Mouse (Mus musculus) midbrain, postnatal 0 days (tissue): ENCODE measurements around the gene Myo9b. TPM values are rescaled to one million over a fixed set of nuclear protein-coding genes. Genes with fewer than 3 reads are reported as not detected.
A peak's percentile ranks its signal among the peaks of the same experiment; 100 is the strongest.
"Not testable (repeated sequence)": the region's sequence is repeated elsewhere in the genome, so short reads cannot be mapped to it uniquely, and the experiment has no call there.

Experiments
- ATAC-seq: fragments of 200-750 bp; cut with Nextera tagmentation; 2 replicates; pipeline ENCODE4 v1.8.0; 2017; ENCODE audit warnings: moderate number of reproducible peaks, mild to moderate bottlenecking, moderate TSS enrichment, moderate library complexity; ENCODE audit not compliant: low FRiP score
- DNase-seq: peaks from one replicate; pipeline ENCODE4 v3.0.0-alpha.2; 2015; ENCODE audit warnings: low spot score
- H3K27ac ChIP-seq: fragments of 300-500 bp; sonication (generic); 2 replicates; pipeline ENCODE4 v1.5.1; 2014; ENCODE audit warnings: low read depth, mild to moderate bottlenecking, low read length, mixed read lengths
- H3K27me3 ChIP-seq: fragments of 300-500 bp; sonication (generic); 2 replicates; pipeline ENCODE4 v1.6.1; 2014; ENCODE audit warnings: low read length, control low read depth, mixed read lengths; ENCODE audit not compliant: insufficient read depth
- H3K36me3 ChIP-seq: fragments of 300-500 bp; sonication (generic); 2 replicates; pipeline ENCODE4 v1.6.1; 2014; ENCODE audit warnings: low read length, control low read depth, mixed read lengths; ENCODE audit not compliant: insufficient read depth
- H3K4me1 ChIP-seq: fragments of 300-500 bp; sonication (generic); 2 replicates; pipeline ENCODE4 v1.6.1; 2014; ENCODE audit warnings: mild to moderate bottlenecking, control low read depth, antibody characterized with exemption, low read length, mixed read lengths; ENCODE audit not compliant: insufficient read depth
- H3K4me2 ChIP-seq: fragments of 300-500 bp; sonication (generic); 2 replicates; pipeline ENCODE4 v1.6.1; 2014; ENCODE audit warnings: low read depth, mild to moderate bottlenecking, low read length, mixed read lengths; ENCODE audit not compliant: poor library complexity, severe bottlenecking
- H3K4me3 ChIP-seq: fragments of 300-500 bp; sonication (generic); 2 replicates; pipeline ENCODE4 v1.5.1; 2014; ENCODE audit warnings: low read depth, mild to moderate bottlenecking, low read length, moderate library complexity
- H3K9ac ChIP-seq: fragments of 300-500 bp; sonication (generic); replicated peaks from 2 replicates; pipeline ENCODE4 v1.6.1; 2014; ENCODE audit warnings: mild to moderate bottlenecking, low read length, moderate library complexity, mixed read lengths; ENCODE audit not compliant: poor library complexity, severe bottlenecking
- H3K9me3 ChIP-seq: fragments of 300-500 bp; sonication (generic); 2 replicates; pipeline ENCODE4 v1.6.1; 2016; ENCODE audit warnings: low read length, control low read depth
- CTCF ChIP-seq: IDR thresholded peaks from 2 replicates; pipeline ENCODE4 v1.5.1; 2016; ENCODE audit warnings: antibody characterized with exemption, mild to moderate bottlenecking
- WGBS: fragments of 180-500 bp; shearing (Covaris S2); extraction: QIAGEN DNeasy Blood & Tissue Kit; methylation state at CpG from one replicate; pipeline ENCODE4 v1.1.7; 2014; 5-methylcytosine and 5-hydroxymethylcytosine counted together
- polyA plus RNA-seq: library from polyadenylated mRNA; unstranded; fragments of >200 nt; fragmentation: Nextera tagmentation; extraction: Ambion mirVana; gene quantifications from 2 replicates; pipeline ENCODE4 v1.2.1, GENCODE M21; 2015
- total RNA-seq: library from RNA; depleted of rRNA; stranded (reverse); fragments of >200 nt; gene quantifications from 2 replicates; pipeline ENCODE4 v1.2.3, GENCODE M21; 2014

The Myo9b gene
- total and polyA plus RNA-seq, 2 experiments from 2014 or later: 7.6 to 32.3 TPM

DNA sequence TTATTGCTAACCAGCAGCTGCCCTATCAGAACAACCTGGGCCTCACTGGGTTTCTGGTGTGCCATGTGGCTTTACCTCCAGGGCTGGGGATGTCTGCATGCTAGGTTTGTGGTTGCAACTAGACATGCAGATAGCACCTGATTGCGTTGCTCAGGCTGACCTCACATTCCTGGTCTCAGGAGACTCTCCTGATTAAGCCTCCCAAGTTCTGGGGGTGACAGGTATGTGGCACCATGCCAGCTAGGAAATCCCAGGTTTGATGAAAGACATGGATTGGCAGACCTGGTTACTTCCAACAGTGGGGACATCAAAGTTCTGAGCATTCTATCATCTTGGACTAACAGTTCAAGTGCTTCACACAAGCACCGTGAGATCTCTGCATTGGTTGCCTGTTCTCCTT is 4.8 kb upstream of the Myo9b start:
- no peak overlapping the region for H3K27ac ChIP-seq
- no peak overlapping the region for H3K9ac ChIP-seq
- TF ChIP-seq CTCF: no peak
- no peaks in the 10 kb centered on the region; the same call in 1 of the 2 replicates for H3K4me1 ChIP-seq
- DNase-seq (no peak), ATAC-seq (no peak)
- peaks cover 7% of the 10 kb centered on the region for H3K36me3 ChIP-seq
- no peaks in the 10 kb centered on the region for H3K9me3 ChIP-seq
- no peak overlapping the region for H3K4me3 ChIP-seq
- no peak overlapping the region for H3K4me2 ChIP-seq
- 96% methylated on average over 2 of the region's 2 CpGs for WGBS
- H3K27me3 ChIP-seq: no peaks in the 10 kb centered on the region

DNA sequence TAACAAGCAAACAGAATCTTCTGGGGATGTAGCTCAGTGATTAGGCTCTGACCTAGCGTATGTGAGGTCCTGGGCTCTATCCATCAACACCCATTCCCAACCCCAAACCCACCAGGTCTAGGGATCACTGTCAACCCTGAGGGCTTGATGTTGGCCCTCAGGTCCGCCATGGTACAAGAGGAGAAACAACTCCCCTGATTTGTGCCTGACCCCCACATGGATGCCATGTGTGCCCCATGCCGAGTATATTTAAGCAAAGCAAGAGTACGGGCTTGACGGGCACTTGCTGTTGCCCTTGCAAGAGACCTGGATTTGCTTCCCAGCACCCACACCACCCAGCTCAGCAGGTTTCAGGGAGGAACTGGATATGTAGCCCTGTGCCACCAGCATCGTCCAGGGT is 4.2 kb upstream of the Myo9b start:
- H3K36me3 ChIP-seq, DNase-seq, H3K9me3 ChIP-seq, H3K9ac ChIP-seq, H3K4me2 ChIP-seq, ATAC-seq, H3K27me3 ChIP-seq, H3K4me1 ChIP-seq, H3K27ac ChIP-seq, H3K4me3 ChIP-seq: not testable (repeated sequence)
- 96% methylated on average over 6 of the region's 6 CpGs for WGBS

DNA sequence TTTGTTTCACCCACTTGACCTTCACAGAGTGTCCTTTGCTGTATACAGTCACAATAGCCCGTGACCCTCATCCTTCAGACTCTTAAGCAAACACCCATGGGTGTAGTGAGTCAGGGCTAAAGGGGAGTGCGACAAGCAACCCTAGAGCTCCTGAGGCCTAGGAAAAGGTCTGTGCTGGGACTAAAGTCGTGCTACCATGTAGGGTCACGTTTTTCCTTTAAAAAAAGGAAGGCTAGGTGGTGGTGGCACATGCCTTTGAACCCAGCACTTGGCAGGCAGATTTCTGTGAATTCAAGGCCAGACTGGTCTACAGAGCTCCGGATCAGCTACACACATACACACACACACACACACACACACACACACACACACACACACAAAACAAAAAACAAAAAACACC is 884 bp upstream of the Myo9b start:
- DNase-seq: no peak
- no peak overlapping the region; the same call in 1 of the 2 replicates for H3K27ac ChIP-seq
- WGBS: 27% methylated on average over 5 of the region's 5 CpGs

DNA sequence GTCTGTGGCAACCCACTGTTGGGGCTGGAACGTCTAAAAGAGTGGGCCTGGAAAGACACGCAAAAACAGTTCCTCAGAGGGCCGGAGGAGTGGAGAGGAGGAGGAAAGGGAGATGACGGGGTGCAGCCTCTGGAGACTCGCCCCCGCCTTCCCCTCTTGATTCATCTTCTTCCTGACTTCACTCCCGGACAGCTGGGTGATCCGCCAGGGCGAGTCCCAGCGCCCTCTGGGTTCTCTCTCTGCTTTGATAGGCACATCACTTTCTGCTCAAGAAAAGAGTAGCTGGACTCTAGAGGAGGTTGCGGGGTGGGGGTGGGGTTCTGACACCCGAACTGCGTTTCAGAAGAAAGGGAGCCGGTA is 617 bp downstream of the Myo9b start:
- Histone ChIP-seq H3K4me3 (peak overlapping the region; percentile 85), H3K27me3 (no peaks in the 10 kb centered on the region), H3K4me1 (peaks cover 7% of the 10 kb centered on the region; the same call in 1 of the 2 replicates), H3K9me3 (no peaks in the 10 kb centered on the region), H3K27ac (peak overlapping the region; percentile 77), H3K36me3 (no peaks in the 10 kb centered on the region), H3K4me2 (peak overlapping the region; percentile 76), H3K9ac (peak overlapping the region; percentile 77)
- WGBS: under 1% methylated on average over 14 of the region's 14 CpGs
- DNase-seq: no peak
- ATAC-seq: no peak
- TF ChIP-seq CTCF: no peak

More for the DNA sequence above, 884 bp upstream of the Myo9b start:
- TF ChIP-seq CTCF: no peak
- no peaks in the 10 kb centered on the region for H3K36me3 ChIP-seq
- peak overlapping the region; percentile 85 for H3K4me3 ChIP-seq
- H3K27me3 ChIP-seq: no peaks in the 10 kb centered on the region
- H3K9me3 ChIP-seq: no peaks in the 10 kb centered on the region
- H3K9ac ChIP-seq: peak overlapping the region; percentile 61
- peak; percentile 7 for ATAC-seq
- H3K4me1 ChIP-seq: peaks cover 7% of the 10 kb centered on the region; the same call in 1 of the 2 replicates
- H3K4me2 ChIP-seq: peak overlapping the region; percentile 76

DNA sequence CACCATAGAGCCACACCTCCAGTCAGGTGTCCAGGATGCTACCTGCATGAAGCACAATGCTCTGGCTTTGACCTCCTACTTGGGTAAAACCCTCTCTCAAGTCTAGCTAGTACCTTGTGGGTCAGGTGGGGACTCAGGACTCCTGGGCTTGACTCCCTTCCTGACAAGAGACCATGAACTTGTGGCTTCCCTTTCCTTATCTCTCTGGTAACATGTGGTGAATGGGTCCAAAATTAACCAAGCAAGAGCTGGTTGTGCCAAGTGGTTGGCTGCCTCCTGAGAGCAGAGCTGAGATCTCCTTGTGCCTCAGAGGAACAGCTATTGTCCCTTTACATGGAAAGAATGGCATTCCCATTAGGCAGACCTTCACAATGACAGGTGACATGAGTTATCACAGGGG is 2.0 kb downstream of the Myo9b start:
- Histone ChIP-seq H3K9ac (no peak overlapping the region), H3K4me1 (peaks cover 7% of the 10 kb centered on the region; the same call in 1 of the 2 replicates)

DNA sequence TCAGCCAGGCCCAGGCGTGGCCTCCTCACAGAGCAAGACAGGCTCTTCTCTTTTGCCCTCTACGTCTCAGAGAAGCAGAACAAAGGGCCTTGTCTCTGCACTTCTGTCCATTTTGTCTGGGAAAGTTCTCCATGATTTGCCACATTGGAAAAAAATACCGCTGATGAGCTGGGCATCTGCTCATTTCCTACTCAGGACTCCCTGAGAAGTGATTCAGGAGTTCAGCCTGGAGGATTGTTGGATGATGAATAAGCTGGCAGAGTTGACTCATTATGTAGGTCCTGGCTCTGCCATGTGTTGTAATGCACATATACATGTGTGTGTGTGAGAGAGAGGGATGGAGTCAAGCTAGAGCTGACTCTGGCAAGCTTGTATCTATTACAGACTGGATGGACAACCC is 3.7 kb downstream of the Myo9b start:
- Histone ChIP-seq H3K4me2 (no peak overlapping the region), H3K27ac (no peak overlapping the region), H3K9ac (no peak overlapping the region), H3K36me3 (no peaks in the 10 kb centered on the region), H3K9me3 (no peaks in the 10 kb centered on the region), H3K4me3 (no peak overlapping the region), H3K4me1 (peaks cover 7% of the 10 kb centered on the region; the same call in 1 of the 2 replicates), H3K27me3 (no peaks in the 10 kb centered on the region)
- DNase-seq (no peak), ATAC-seq (no peak)
- 92% methylated on average over 3 of the region's 3 CpGs for WGBS
- TF ChIP-seq CTCF: no peak

More for the DNA sequence above, 2.0 kb downstream of the Myo9b start:
- Histone ChIP-seq H3K9me3 (no peaks in the 10 kb centered on the region), H3K36me3 (no peaks in the 10 kb centered on the region), H3K4me2 (no peak overlapping the region), H3K27me3 (no peaks in the 10 kb centered on the region), H3K27ac (no peak overlapping the region), H3K4me3 (no peak overlapping the region)
- ATAC-seq (no peak), DNase-seq (no peak)
- no peak for TF ChIP-seq CTCF

DNA sequence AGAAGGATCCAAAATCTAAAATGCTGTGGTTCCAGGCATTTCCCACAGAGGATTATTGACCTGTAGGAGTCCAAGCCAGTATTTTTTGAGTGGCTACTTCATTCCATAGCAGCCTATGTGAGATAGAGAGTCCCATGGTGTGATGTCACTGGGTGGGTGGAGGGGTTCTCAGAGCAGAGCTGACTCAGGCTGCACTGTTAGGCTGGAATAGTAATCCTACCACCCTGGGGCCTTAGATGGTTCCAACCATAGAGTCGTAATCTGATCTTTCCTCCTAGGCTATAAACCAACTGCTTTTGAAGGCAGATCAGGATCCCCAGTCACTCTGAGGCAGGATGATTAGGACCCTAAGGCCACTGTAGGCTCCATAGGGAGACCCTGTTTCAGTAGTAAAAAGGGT is 6.9 kb downstream of the Myo9b start:
- not testable (repeated sequence) for H3K4me3 ChIP-seq, H3K27ac ChIP-seq, H3K9me3 ChIP-seq, DNase-seq, H3K9ac ChIP-seq, H3K4me2 ChIP-seq, H3K4me1 ChIP-seq, H3K27me3 ChIP-seq, H3K36me3 ChIP-seq, ATAC-seq
- 88% methylated on average over 1 of the region's 1 CpGs for WGBS

DNA sequence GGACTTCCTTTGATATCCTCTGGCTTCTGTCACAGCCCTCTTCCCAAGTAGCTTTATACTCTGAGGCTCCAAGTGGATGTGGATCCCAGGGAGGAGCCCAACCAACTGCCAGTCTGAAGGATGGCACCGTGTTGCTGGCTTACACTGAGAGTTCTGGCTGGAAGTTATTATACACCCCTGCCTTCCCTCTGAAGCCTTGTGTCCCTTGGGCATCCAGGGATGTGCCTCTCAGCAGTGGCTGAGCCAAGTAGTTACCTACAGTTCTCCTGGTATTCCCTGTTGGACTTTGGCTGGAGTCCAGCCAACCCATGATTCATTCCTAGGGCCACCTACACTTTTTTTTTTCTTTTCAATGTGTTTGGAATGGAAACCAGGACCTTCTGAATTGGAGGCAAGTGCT is 9.2 kb downstream of the Myo9b start:
- WGBS: 86% methylated on average over 1 of the region's 1 CpGs
- not testable (repeated sequence) for ATAC-seq, H3K9me3 ChIP-seq

More for the DNA sequence above, 9.2 kb downstream of the Myo9b start:
- H3K27me3 ChIP-seq, H3K4me3 ChIP-seq, DNase-seq, H3K9ac ChIP-seq, H3K27ac ChIP-seq, H3K36me3 ChIP-seq, H3K4me2 ChIP-seq, H3K4me1 ChIP-seq: not testable (repeated sequence)
